Mouse (Mus musculus): ENCODE measurements around the gene 4931422A03Rik. TPM values are rescaled to one million over a fixed set of nuclear protein-coding genes. Genes with fewer than 3 reads are reported as not detected.

4931422A03Rik gene
- total and polyA plus RNA-seq, 3 experiments, result 0.50 to 4.9 TPM; not detected in 1

Other genes with a start within 250 kb of the 4931422A03Rik start
- 209 and 234 TPM in 2 replicates for gene Caprin1, start 230.7 kb downstream of the 4931422A03Rik start, total RNA-seq (2012; rRNA removed)
- 100 to 1,000 TPM; 239 to 426 TPM for gene Caprin1, start 230.7 kb downstream of the 4931422A03Rik start, polyA plus RNA-seq (2012; ENCODE audit: insufficient read depth in 1 of 2, insufficient read length in 2 of 2, low read depth in 1 of 2, low replicate concordance in 2 of 2, missing spikeins in 1 of 2)
- 258 and 278 TPM in 2 replicates for gene Lmo2, start 70.4 kb downstream of the 4931422A03Rik start, total RNA-seq (2012; rRNA removed)
- gene Lmo2, start 70.4 kb downstream of the 4931422A03Rik start, polyA plus RNA-seq (2012; ENCODE audit: insufficient read depth in 1 of 2, insufficient read length in 2 of 2, low read depth in 1 of 2, low replicate concordance in 2 of 2, missing spikeins in 1 of 2), result 100 to 1,000 TPM in 1 of 2 experiments, 10 to 100 TPM in 1; 96.2 to 184 TPM
- gene Fbxo3, start 640 bp downstream of the 4931422A03Rik start, total RNA-seq (2012; rRNA removed), result 30.9 and 32.7 TPM in 2 replicates
- 10 to 100 TPM; 41.9 to 55.4 TPM for gene Fbxo3, start 640 bp downstream of the 4931422A03Rik start, polyA plus RNA-seq (2012; ENCODE audit: insufficient read depth in 1 of 2, insufficient read length in 2 of 2, low read depth in 1 of 2, low replicate concordance in 2 of 2, missing spikeins in 1 of 2)
- 0.08 TPM in 1 of 2 replicates, not detected in the other for gene Gm10912, start 37.5 kb upstream of the 4931422A03Rik start, total RNA-seq (2012; rRNA removed)
- under 1 TPM in 1 of 2 experiments, not detected in 1; 0.06 TPM for gene Gm10912, start 37.5 kb upstream of the 4931422A03Rik start, polyA plus RNA-seq (2012; ENCODE audit: insufficient read depth in 1 of 2, insufficient read length in 2 of 2, low read depth in 1 of 2, low replicate concordance in 2 of 2, missing spikeins in 1 of 2)
- not detected in 2 replicates for gene Gm10799, start 40.2 kb upstream of the 4931422A03Rik start, total RNA-seq (2012; rRNA removed)
- gene Gm10799, start 40.2 kb upstream of the 4931422A03Rik start, polyA plus RNA-seq (2012; ENCODE audit: insufficient read depth in 1 of 2, insufficient read length in 2 of 2, low read depth in 1 of 2, low replicate concordance in 2 of 2, missing spikeins in 1 of 2), result not detected
- not detected in 2 replicates for gene Cd59b, start 41.5 kb upstream of the 4931422A03Rik start, total RNA-seq (2012; rRNA removed)
- gene Cd59b, start 41.5 kb upstream of the 4931422A03Rik start, polyA plus RNA-seq (2012; ENCODE audit: insufficient read depth in 1 of 2, insufficient read length in 2 of 2, low read depth in 1 of 2, low replicate concordance in 2 of 2, missing spikeins in 1 of 2), result under 1 TPM in 1 of 2 experiments, not detected in 1; 0.38 TPM
- gene Cd59a, start 67.4 kb upstream of the 4931422A03Rik start, total RNA-seq (2012; rRNA removed), result 0.08 TPM in 1 of 2 replicates, not detected in the other
- under 1 TPM in 1 of 2 experiments, not detected in 1; 0.96 TPM for gene Cd59a, start 67.4 kb upstream of the 4931422A03Rik start, polyA plus RNA-seq (2012; ENCODE audit: insufficient read depth in 1 of 2, insufficient read length in 2 of 2, low read depth in 1 of 2, low replicate concordance in 2 of 2, missing spikeins in 1 of 2)
- not detected in 2 replicates for gene A930018P22Rik, start 94.4 kb upstream of the 4931422A03Rik start, total RNA-seq (2012; rRNA removed)
- not detected for gene A930018P22Rik, start 94.4 kb upstream of the 4931422A03Rik start, polyA plus RNA-seq (2012; ENCODE audit: insufficient read depth in 1 of 2, insufficient read length in 2 of 2, low read depth in 1 of 2, low replicate concordance in 2 of 2, missing spikeins in 1 of 2)